Mouse (Mus musculus) frontal cortex, postnatal 10 days (tissue): Measurements from ENCODE around the gene Bcl2a1b.
"Not testable (repeated sequence)": the region's sequence is repeated elsewhere in the genome, so short reads cannot be mapped to it uniquely, and the experiment has no call there.

Experiments used
- DNase-seq, 2 experiments: peaks; one replicate each; pipeline ENCODE4 v3.0.0; 2022; ENCODE audit warnings: low spot score in 2 of 2, mixed read lengths in 1 of 2

Bcl2a1b gene

GRCm38 (mm10) chr9:89198969-89199416 is at the start of gene Bcl2a1b, which contains the start of gene Gm29094:
Gene Bcl2a1b, plus strand, starts transcription at chr9:89199209.
Gene Gm29094, plus strand, starts transcription at chr9:89199379.
- not testable (repeated sequence) for DNase-seq

- not testable (repeated sequence) for DNase-seq
These were observed 26.5 kb upstream of the Bcl2a1b start for GRCm38 (mm10) chr9:89172539-89172938.

- DNase-seq, result peak; percentile 15 to 71
These were observed 20.2 kb upstream of the Bcl2a1b start for GRCm38 (mm10) chr9:89178833-89179232.

GRCm38 (mm10) chr9:89179469-89179868 is 19.5 kb upstream of the Bcl2a1b start:
- DNase-seq, result not testable (repeated sequence)

- not testable (repeated sequence) for DNase-seq
These were observed 12.0 kb upstream of the Bcl2a1b start for GRCm38 (mm10) chr9:89187006-89187405.

- not testable (repeated sequence) for DNase-seq
These were observed 3.5 kb upstream of the Bcl2a1b start for GRCm38 (mm10) chr9:89195483-89195882.

GRCm38 (mm10) chr9:89197509-89197908 is 1.5 kb upstream of the Bcl2a1b start:
- not testable (repeated sequence) for DNase-seq

GRCm38 (mm10) chr9:89198349-89198748 is 660 bp upstream of the Bcl2a1b start:
- not testable (repeated sequence) for DNase-seq

GRCm38 (mm10) chr9:89202256-89202655 is 3.2 kb downstream of the Bcl2a1b start:
- DNase-seq, result not testable (repeated sequence)

GRCm38 (mm10) chr9:89208939-89209338 is 9.9 kb downstream of the Bcl2a1b start:
- DNase-seq, result not testable (repeated sequence)

- DNase-seq, result not testable (repeated sequence)
These were observed 11.5 kb downstream of the Bcl2a1b start, which contains the start of gene Mthfs for GRCm38 (mm10) chr9:89210353-89211064. Gene Mthfs, plus strand, starts transcription at chr9:89210676.

- peak; percentile 89 to 96 for DNase-seq
These were observed 12.3 kb downstream of the Bcl2a1b start for GRCm38 (mm10) chr9:89211065-89211858.

- DNase-seq, result not testable (repeated sequence)
These were observed 13.4 kb downstream of the Bcl2a1b start for GRCm38 (mm10) chr9:89212428-89212827.

GRCm38 (mm10) chr9:89218174-89218573 is 19.2 kb downstream of the Bcl2a1b start:
- DNase-seq, result not testable (repeated sequence)

GRCm38 (mm10) chr9:89219668-89220067 is 20.7 kb downstream of the Bcl2a1b start:
- DNase-seq, result not testable (repeated sequence)

- DNase-seq, result not testable (repeated sequence)
These were observed 21.8 kb downstream of the Bcl2a1b start for GRCm38 (mm10) chr9:89220704-89221287.

- DNase-seq, result no peak
These were observed 27.1 kb downstream of the Bcl2a1b start for GRCm38 (mm10) chr9:89226071-89226470.

GRCm38 (mm10) chr9:89228122-89228521 is 29.1 kb downstream of the Bcl2a1b start:
- DNase-seq, result no peak

GRCm38 (mm10) chr9:89230897-89231497 is 32.0 kb downstream of the Bcl2a1b start:
- peak; percentile 25 to 73 for DNase-seq

GRCm38 (mm10) chr9:89237131-89237530 is 38.1 kb downstream of the Bcl2a1b start:
- DNase-seq, result not testable (repeated sequence)

- DNase-seq, result not testable (repeated sequence)
These were observed 40.0 kb downstream of the Bcl2a1b start for GRCm38 (mm10) chr9:89238976-89239505.
